Mouse (Mus musculus): Measurements from ENCODE around the gene Wfdc1.

Gene Wfdc1

DNA sequence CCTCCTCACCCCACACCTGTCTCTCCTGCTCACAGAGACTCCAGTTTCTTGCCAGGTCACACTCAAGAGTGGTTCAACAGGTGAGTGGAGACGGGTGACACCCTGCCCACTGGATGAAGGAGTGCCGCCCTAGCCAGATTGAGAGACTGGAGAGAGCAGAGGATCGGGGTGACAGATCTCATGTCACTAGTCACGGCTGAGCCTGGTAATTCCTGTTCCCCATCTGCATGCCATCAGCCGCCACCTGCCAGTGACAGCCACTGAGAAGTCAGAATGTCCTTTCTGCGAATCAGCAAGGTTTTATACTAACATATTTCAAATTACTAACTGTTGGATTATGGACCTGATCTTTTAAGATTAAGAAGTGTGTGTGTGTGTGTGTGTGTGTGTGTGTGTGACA lies 24.4 kb downstream of the Wfdc1 start:
- no peak for DNase-seq (ENCODE audit: low spot score in 2 of 2)

- no peak for DNase-seq (ENCODE audit: low spot score in 2 of 2)
Measured at GRCm38 (mm10) chr8:119691989-119692388, 25.8 kb downstream of the Wfdc1 start.

DNA sequence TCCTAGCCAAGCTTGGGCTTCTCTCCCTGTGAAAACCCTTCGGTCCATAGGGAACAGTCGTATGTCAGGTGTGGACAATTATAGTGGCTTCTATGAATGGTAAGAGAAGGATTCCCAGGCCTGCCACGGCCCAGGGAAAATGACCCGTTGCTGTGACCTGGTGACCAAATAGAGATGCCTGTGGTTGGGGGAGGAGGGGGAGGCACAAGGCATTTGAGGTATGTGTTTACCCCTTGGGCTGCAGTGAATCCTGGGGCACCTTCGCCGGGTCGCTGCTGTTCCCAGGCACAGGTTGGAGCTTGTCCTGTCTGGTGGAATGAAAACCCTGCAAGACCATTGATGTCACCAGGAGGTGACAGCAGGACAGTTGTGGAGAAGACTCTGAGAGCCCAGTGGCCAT lies 28.5 kb downstream of the Wfdc1 start:
- no peak for DNase-seq (ENCODE audit: low spot score in 2 of 2)

DNA sequence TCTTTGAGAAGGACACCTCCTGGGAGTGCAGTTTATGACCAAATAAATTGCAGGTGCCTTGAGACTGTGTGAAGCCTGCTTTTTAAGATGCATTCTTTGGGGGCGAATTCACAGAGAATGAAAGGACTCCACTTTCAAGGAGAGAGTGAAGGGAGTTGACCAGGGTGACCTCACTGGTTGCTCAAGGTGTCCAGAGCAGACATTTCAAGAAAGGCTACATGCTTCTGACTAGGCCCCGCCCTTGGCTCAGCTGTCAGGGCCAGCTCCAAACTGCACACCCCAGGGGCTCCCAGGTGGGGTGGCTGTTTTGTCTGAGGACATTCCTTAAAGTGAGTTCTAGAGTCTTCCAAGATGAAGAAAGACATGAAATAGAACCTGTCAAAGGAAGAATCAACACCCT lies 31.0 kb downstream of the Wfdc1 start:
- DNase-seq (ENCODE audit: low spot score in 2 of 2): no peak

GRCm38 (mm10) chr8:119698960-119699359 lies 32.8 kb downstream of the Wfdc1 start:
- peak; percentile 38 to 66 for DNase-seq (ENCODE audit: low spot score in 2 of 2)

DNA sequence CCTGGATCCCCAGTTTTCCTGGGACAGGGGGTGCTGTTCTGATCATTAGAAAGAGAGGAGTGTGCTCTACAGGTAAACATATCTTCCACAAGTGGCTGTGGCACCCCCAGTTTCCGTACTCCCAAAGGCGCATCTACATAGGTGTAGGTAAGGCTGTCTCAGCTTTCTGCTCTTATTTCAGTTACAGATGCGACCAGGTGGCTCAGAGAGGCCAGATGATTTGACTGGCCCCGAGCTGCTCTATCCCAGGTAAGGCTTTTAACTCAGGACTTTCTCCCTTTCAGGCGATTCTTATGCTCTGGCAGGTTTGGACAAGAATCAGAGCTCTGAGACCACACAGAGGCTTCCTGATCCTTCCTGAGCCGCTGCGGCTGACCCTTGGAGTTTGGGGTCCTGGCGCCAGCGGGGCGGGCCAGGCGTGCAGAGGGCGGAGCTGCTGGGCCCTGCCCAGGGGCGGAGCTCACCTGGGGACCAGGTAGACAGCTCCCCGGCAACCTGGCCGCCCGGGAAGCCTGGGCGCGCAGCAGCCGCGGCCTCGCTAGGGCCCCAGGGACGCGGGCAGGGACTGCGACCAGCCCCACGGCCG lies 33.5 kb downstream of the Wfdc1 start, which contains the start of gene Atp2c2:
Atp2c2 (plus strand) TSS at position 461 of the 586 bp plus-strand sequence.
- peak in 1 of 2 experiments; percentile 45 for DNase-seq (ENCODE audit: low spot score in 2 of 2)

- no peak for DNase-seq (ENCODE audit: low spot score in 2 of 2)
Measured at GRCm38 (mm10) chr8:119702965-119703364, 36.8 kb downstream of the Wfdc1 start.

GRCm38 (mm10) chr8:119707146-119707545 lies 41.0 kb downstream of the Wfdc1 start:
- no peak for DNase-seq (ENCODE audit: low spot score in 2 of 2)

- DNase-seq (ENCODE audit: low spot score in 2 of 2): no peak
Measured at GRCm38 (mm10) chr8:119708471-119708870, 42.3 kb downstream of the Wfdc1 start.

DNA sequence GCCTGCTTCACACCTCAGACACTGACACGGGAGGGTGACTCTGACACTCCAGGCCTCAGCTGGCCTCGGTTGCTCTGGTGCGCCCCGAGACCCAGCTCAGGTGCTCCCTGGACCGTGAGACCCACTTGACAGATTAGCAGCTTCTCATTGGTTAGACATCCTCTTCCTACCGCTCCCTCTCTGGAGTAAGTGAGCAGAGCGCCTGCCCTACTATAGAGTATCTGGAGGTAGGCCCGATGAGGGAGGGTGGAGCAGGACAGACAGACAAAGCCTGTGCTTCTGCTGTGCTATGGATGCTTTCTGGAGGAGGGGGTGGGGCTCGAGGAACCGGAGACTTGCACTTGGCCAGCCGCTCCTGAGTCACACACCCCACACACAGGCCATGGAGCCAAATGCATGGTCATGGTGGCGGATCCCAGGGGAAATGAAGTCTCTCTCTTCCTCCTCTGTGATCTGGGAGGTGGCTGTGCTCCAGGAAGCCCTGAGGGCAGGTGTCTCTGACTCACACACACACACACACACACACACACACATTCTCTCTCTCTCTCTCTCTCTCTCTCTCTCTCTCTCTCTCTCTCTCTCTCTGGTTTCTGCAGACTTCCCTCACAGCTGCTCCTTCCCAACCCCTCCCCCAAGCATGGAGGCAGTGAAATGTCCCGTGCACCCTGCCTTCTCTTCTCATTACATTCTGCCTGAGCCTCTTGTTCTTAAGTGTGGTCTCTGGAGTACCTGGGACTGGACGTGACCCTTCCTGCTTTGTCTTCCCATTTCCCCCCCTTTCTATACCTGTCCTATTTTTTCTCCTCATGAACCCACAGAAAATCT lies 42.9 kb downstream of the Wfdc1 start:
- no peak for DNase-seq (ENCODE audit: low spot score in 2 of 2)

- no peak for DNase-seq (ENCODE audit: low spot score in 2 of 2)
Measured at GRCm38 (mm10) chr8:119709703-119710093, 43.5 kb downstream of the Wfdc1 start.

DNA sequence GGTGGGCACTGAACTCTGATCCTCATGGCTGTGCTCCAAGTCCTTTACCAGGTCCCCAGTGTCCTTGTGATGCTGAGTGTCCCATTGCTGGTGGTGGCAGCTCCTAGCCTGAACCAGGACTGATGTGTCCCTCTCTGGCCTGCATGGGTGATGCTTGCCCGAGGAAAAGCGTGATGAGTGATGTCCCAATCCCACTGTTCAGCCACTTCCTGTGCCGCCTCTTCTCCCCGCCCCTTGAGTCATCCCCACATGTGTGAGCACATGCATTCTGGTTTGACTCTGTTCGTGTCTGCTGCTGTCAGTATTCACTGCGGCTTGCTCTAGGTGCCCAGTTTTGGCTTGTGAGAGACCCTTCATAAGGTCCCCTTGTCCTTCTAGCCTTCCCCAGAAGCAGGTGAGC lies 46.1 kb downstream of the Wfdc1 start:
- no peak for DNase-seq (ENCODE audit: low spot score in 2 of 2)

- DNase-seq (ENCODE audit: low spot score in 2 of 2): no peak
Measured at GRCm38 (mm10) chr8:119713421-119713820, 47.3 kb downstream of the Wfdc1 start.

DNA sequence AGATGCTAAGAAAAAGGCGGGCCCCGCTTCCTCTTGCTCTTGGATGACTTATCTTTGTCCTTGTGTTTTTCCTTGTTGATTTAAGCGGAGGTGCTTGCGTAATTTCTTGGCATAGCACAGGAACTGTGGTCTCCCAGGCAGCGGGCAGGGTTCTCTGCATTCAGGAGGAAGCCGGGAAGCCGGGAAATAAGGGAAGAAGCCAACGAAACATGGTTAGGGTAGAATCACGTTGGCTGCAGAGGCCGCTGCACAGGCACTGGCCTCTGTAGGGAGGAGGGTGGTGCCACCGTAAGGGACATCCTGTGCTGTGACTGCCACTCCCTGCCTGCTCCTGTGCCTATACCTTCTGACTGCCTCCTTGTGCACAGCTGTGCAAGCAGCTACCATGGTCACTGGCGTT lies 49.1 kb downstream of the Wfdc1 start:
- DNase-seq (ENCODE audit: low spot score in 2 of 2): no peak

DNA sequence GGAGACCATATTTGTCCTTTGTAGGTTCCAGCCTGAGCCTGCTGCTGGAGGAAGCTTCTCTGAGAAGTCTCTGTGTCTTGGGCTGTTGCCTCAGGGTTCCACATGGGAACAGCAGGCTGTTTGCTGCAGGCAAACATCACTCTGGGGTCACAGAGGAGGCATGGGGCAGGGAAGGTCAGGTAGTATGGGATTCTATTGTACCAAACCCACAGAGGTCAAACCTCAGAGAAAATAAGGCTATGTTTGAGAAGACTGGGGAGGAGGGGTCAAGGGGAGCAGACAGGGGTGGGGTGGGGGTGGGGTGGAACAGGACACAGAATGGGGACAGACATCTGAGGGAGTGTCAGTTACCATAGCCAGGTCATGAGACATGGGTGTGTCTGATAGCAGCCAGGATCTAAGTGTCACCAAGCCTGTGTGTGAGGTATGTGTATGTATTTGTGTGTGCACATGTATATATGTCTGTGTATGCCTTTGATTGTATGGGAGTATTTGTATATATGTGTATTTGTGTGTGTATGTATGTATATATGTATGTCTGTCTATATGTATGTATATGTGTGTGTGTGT lies 50.6 kb downstream of the Wfdc1 start:
- no peak for DNase-seq (ENCODE audit: low spot score in 2 of 2)

GRCm38 (mm10) chr8:119717765-119718164 lies 51.6 kb downstream of the Wfdc1 start:
- no peak for DNase-seq (ENCODE audit: low spot score in 2 of 2)

- no peak for DNase-seq (ENCODE audit: low spot score in 2 of 2)
Measured at GRCm38 (mm10) chr8:119719011-119719501, 52.9 kb downstream of the Wfdc1 start.

DNA sequence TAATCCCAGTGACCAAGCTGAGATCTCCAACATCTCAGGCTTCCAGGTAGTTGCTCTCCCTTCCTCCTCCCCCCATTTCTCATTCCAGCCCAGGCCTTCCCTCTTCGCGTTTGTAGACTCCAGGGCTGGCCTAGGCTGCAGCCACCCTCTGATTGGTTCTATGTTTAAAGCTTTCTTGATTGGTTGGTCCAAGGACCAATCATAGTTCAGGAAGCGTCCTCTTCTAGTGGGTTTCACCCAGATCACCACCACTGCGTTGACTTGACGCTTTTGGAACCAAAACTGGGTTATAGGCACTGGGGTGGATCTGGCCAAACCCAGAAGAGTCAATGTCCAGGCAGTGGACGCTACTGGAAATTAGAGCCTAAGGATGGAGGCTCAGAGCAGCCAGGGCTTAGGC lies 56.2 kb downstream of the Wfdc1 start:
- DNase-seq (ENCODE audit: low spot score in 2 of 2): no peak

- no peak for DNase-seq (ENCODE audit: low spot score in 2 of 2)
Measured at GRCm38 (mm10) chr8:119723676-119724075, 57.5 kb downstream of the Wfdc1 start.

GRCm38 (mm10) chr8:119724596-119724995 lies 58.4 kb downstream of the Wfdc1 start:
- DNase-seq (ENCODE audit: low spot score in 2 of 2): no peak

GRCm38 (mm10) chr8:119727093-119727492 lies 60.9 kb downstream of the Wfdc1 start:
- DNase-seq (ENCODE audit: low spot score in 2 of 2): no peak

DNA sequence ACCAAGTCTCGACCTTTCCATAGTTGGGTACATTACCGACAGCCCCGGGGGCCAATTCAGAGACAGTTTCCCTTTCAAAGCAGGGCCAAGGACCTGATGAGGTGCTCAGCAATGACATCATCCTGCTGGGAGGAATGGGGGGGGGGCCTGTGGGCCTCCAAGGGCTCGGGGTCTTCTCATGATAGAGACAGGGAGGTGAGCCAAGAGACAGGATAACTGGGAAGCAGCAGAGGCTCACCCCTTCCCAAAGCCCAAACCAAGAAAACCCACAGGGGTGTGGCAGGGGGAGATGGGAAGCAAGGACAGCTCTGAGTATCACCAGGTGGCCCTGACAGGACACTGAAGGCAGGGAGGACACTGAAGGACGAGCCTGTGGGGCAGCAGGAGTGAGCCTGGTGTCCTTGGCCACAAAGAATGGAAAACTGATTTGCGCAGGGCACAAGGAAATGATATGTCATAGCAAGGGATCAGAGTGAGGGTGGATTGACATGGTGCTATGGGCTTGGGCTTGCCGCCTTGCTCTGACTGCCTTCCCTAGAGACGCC lies 62.3 kb downstream of the Wfdc1 start:
- DNase-seq (ENCODE audit: low spot score in 2 of 2): no peak

DNA sequence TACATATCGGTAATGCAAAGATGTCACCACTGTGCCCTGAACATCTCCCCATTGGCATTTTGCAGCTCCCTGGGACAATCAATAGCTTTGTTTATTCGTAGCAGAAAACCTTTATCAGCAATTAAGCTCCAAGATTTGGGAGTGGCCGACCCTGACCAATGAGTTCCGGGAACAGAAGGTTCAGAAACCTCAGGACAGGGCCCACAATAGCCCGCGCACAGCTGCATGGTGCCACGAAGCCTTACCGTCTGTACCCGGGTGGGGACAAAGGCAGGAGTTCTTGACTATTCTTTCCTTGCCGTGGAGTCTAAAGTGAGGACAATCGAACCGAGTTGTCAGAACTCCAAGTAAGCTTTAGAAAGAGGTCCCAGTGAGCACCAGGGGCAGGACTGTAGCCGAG lies 65.9 kb downstream of the Wfdc1 start:
- DNase-seq (ENCODE audit: low spot score in 2 of 2): no peak

All from urinary bladder, postnatal 4 days (tissue).